Mouse (Mus musculus) C2C12 (cell line): ENCODE measurements at regions not wholly inside any gene's neighbourhood (a gene's known extent, or its start where the extent isn't known, plus 50 kb on each side); places are given as distances from the start of the nearest gene placed in this dataset.

Experiments
- CEBPB ChIP-seq: IDR thresholded peaks from one replicate; pipeline ENCODE4 v1.6.1; 2011; ENCODE audit warnings: low read depth, mild to moderate bottlenecking, control low read depth, moderate library complexity
- CTCF ChIP-seq: IDR thresholded peaks from one replicate; pipeline ENCODE4 v1.5.1; 2011; ENCODE audit not compliant: control insufficient read depth, insufficient read depth, insufficient read length
- MAX ChIP-seq: IDR thresholded peaks from one replicate; pipeline ENCODE4 v1.6.1; 2011; ENCODE audit warnings: mild to moderate bottlenecking, control low read depth
- MYOD1 ChIP-seq: IDR thresholded peaks from one replicate; pipeline ENCODE4 v1.6.1; 2011; ENCODE audit warnings: low read depth; ENCODE audit not compliant: control insufficient read depth, insufficient read length
- USF1 ChIP-seq: IDR thresholded peaks from one replicate; pipeline ENCODE4 v1.6.1; 2011; ENCODE audit warnings: low read depth, mild to moderate bottlenecking, control low read depth, moderate library complexity

GRCm38 (mm10) chr13:32444531-32444930 is 106.0 kb upstream of the Gmds start:
- TF ChIP-seq CTCF (no peak), CEBPB (no peak), MAX (no peak), MYOD1 (no peak), USF1 (no peak)
